Mouse (Mus musculus) adrenal gland, postnatal 25 days (tissue): ENCODE measurements around the gene Fdps. TPM values are rescaled to one million over a fixed set of nuclear protein-coding genes. Genes with fewer than 3 reads are reported as not detected.
A peak's percentile ranks its signal among the peaks of the same experiment; 100 is the strongest.
"Not testable (repeated sequence)": the region's sequence is repeated elsewhere in the genome, so short reads cannot be mapped to it uniquely, and the experiment has no call there.

ENCODE experiments used
- DNase-seq: peaks from one replicate; pipeline ENCODE4 v3.0.0; 2021; ENCODE audit warnings: mixed read lengths
- total RNA-seq: library from RNA; stranded (reverse); gene quantifications from 2 replicates; pipeline ENCODE4 v1.2.3, GENCODE M21; 2021

The Fdps gene
- total RNA-seq, 1 experiment from 2014 or later: 830 TPM

GRCm38 (mm10) chr3:89102495-89103290 is 934 bp upstream of the Fdps start:
- DNase-seq: no peak

GRCm38 (mm10) chr3:89101459-89101811 is 324 bp downstream of the Fdps start:
- DNase-seq: no peak

- DNase-seq: no peak
Observed at GRCm38 (mm10) chr3:89100811-89101210, 948 bp downstream of the Fdps start, which contains the start of gene Gm43738. TSS of gene Gm43738 (minus strand) at chr3:89101099.

- DNase-seq: no peak
Observed at GRCm38 (mm10) chr3:89094021-89094420, 7.7 kb downstream of the Fdps start.

GRCm38 (mm10) chr3:89093175-89093574 is 8.6 kb downstream of the Fdps start, which contains the start of gene Rusc1:
TSS of gene Rusc1 (minus strand) at chr3:89093311.
- peak; percentile 88 for DNase-seq

GRCm38 (mm10) chr3:89092509-89093090 is 9.2 kb downstream of the Fdps start:
- DNase-seq: no peak

- no peak for DNase-seq
Observed at GRCm38 (mm10) chr3:89091811-89092508, 9.8 kb downstream of the Fdps start.

- peak; percentile 89 for DNase-seq
Observed at GRCm38 (mm10) chr3:89090694-89091655, 10.8 kb downstream of the Fdps start.

- DNase-seq: peak; percentile 81
Observed at GRCm38 (mm10) chr3:89089882-89090591, 11.7 kb downstream of the Fdps start.

GRCm38 (mm10) chr3:89088974-89089373 is 12.8 kb downstream of the Fdps start:
- DNase-seq: no peak

GRCm38 (mm10) chr3:89087338-89088110 is 14.2 kb downstream of the Fdps start:
- DNase-seq: peak; percentile 82

- no peak for DNase-seq
Observed at GRCm38 (mm10) chr3:89084654-89085190, 17.0 kb downstream of the Fdps start.

GRCm38 (mm10) chr3:89084133-89084532 is 17.6 kb downstream of the Fdps start:
- DNase-seq: no peak

GRCm38 (mm10) chr3:89082287-89082686 is 19.5 kb downstream of the Fdps start:
- not testable (repeated sequence) for DNase-seq

GRCm38 (mm10) chr3:89077383-89077782 is 24.4 kb downstream of the Fdps start:
- DNase-seq: no peak

- no peak for DNase-seq
Observed at GRCm38 (mm10) chr3:89067265-89067664, 34.5 kb downstream of the Fdps start.

- no peak for DNase-seq
Observed at GRCm38 (mm10) chr3:89061696-89062095, 40.1 kb downstream of the Fdps start.

- peak; percentile 10 for DNase-seq
Observed at GRCm38 (mm10) chr3:89058783-89059182, 43.0 kb downstream of the Fdps start.

- no peak for DNase-seq
Observed at GRCm38 (mm10) chr3:89058361-89058760, 43.4 kb downstream of the Fdps start.
